Mouse (Mus musculus) bone marrow, adult 2 months (tissue): ENCODE results near the gene Rab6b.

Source experiments
- CTCF ChIP-seq: fragments of 200-500 bp; IDR thresholded peaks from 2 replicates; pipeline ENCODE4 v1.5.1; 2011; ENCODE audit warnings: low read length, control low read depth; ENCODE audit not compliant: control insufficient read depth, insufficient read depth
- POLR2A ChIP-seq: fragments of 200-500 bp; IDR thresholded peaks from 2 replicates; pipeline ENCODE4 v1.6.1; 2011; ENCODE audit warnings: low read depth, mild to moderate bottlenecking, control low read depth, low read length, borderline replicate concordance; ENCODE audit not compliant: control insufficient read depth

- no peak for TF ChIP-seq CTCF
- no peak for TF ChIP-seq POLR2A
These were observed 8.2 kb downstream of the Rab6b start for GRCm38 (mm10) chr9:103119781-103120180.
